Mouse (Mus musculus) heart, embryonic 14.5 days (tissue): Measurements from ENCODE around the gene Dclk2. TPM values are rescaled to one million over a fixed set of nuclear protein-coding genes. Genes with fewer than 3 reads are reported as not detected.

Experiments
- ATAC-seq: fragments of 200-750 bp; cut with Nextera tagmentation; 2 replicates; pipeline ENCODE4 v1.8.0; 2017; ENCODE audit warnings: low read depth, moderate TSS enrichment; ENCODE audit not compliant: insufficient number of reproducible peaks, insufficient read depth, low FRiP score
- H3K27ac ChIP-seq, 2 experiments: fragments of 200-500 bp in 1 of 2; fragments of 300-500 bp in 1 of 2; sonication (generic) in 1 of 2; replicated peaks in 1 of 2; 2 replicates each; pipeline ENCODE4 v1.5.1; 2012 to 2014; ENCODE audit warnings: low read depth in 2 of 2, low read length in 2 of 2, control low read depth in 1 of 2, mild to moderate bottlenecking in 1 of 2, mixed read lengths in 1 of 2; ENCODE audit not compliant: control insufficient read depth in 1 of 2, insufficient read depth in 1 of 2
- H3K27me3 ChIP-seq: fragments of 300-500 bp; sonication (generic); 2 replicates; pipeline ENCODE4 v1.6.1; 2014; ENCODE audit warnings: mild to moderate bottlenecking, low read length, control low read depth; ENCODE audit not compliant: control insufficient read depth, insufficient read depth
- H3K36me3 ChIP-seq: fragments of 300-500 bp; sonication (generic); 2 replicates; pipeline ENCODE4 v1.6.1; 2014; ENCODE audit warnings: mild to moderate bottlenecking, control low read depth, low read length, mixed read lengths; ENCODE audit not compliant: control insufficient read depth, insufficient read depth
- H3K4me1 ChIP-seq, 2 experiments: fragments of 200-500 bp in 1 of 2; fragments of 300-500 bp in 1 of 2; sonication (generic) in 1 of 2; 2 replicates each; pipeline ENCODE4 v1.6.1; 2012 to 2014; ENCODE audit warnings: low read length in 2 of 2, control low read depth in 1 of 2, mixed read lengths in 1 of 2; ENCODE audit not compliant: control insufficient read depth in 2 of 2, insufficient read depth in 2 of 2
- H3K4me2 ChIP-seq: fragments of 300-500 bp; sonication (generic); 2 replicates; pipeline ENCODE4 v1.6.1; 2014; ENCODE audit warnings: mild to moderate bottlenecking, low read length
- H3K4me3 ChIP-seq, 2 experiments: fragments of 200-500 bp in 1 of 2; fragments of 300-500 bp in 1 of 2; sonication (generic) in 1 of 2; 2 replicates each; pipeline ENCODE4 v1.5.1; 2012 to 2014; ENCODE audit warnings: low read length in 2 of 2, mild to moderate bottlenecking in 2 of 2, control low read depth in 1 of 2, low read depth in 1 of 2, moderate library complexity in 1 of 2; ENCODE audit not compliant: control insufficient read depth in 1 of 2, insufficient read depth in 1 of 2
- H3K9ac ChIP-seq: fragments of 300-500 bp; sonication (generic); 2 replicates; pipeline ENCODE4 v1.6.1; 2014; ENCODE audit warnings: mild to moderate bottlenecking, low read length
- H3K9me3 ChIP-seq: fragments of 300-500 bp; sonication (generic); 2 replicates; pipeline ENCODE4 v1.6.1; 2016; ENCODE audit warnings: low read length, control low read depth; ENCODE audit not compliant: control insufficient read depth
- WGBS: fragments of 180-500 bp; shearing (Covaris S2); extraction: QIAGEN DNeasy Blood & Tissue Kit; methylation state at CpG from one replicate; pipeline ENCODE4 v1.1.7; 2014; 5-methylcytosine and 5-hydroxymethylcytosine counted together
- polyA plus RNA-seq: library from polyadenylated mRNA; unstranded; fragments of >200 nt; fragmentation: Nextera tagmentation; extraction: Ambion mirVana; gene quantifications from 2 replicates; pipeline ENCODE4 v1.2.1, GENCODE M21; 2014

Gene Dclk2
- polyA plus RNA-seq, 1 experiment from 2014 or later, result 3.2 TPM

DNA sequence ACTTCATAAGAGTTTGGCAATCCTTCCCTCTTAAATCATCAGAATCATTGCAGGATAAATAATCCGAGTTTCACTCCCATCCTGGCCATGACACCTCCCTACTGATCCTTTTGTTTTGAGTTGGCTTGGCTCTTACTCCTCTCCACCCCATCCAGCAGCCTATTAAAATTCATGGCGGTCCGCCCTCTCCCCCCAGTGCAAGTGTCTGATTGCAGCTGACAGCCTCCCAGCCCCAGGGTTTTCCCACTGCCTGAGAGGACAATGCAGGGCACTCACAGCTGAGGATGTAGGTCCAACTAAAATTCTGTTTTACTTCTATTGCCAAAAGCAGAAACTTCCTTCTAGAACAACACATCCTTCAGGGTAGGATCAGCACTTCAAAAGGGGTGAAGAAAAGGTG is 67.8 kb downstream of the Dclk2 start:
- no peak overlapping the region for H3K4me3 ChIP-seq
- no peaks in the 10 kb centered on the region for H3K27me3 ChIP-seq
- no peaks in the 10 kb centered on the region for H3K36me3 ChIP-seq
- no peak overlapping the region for H3K4me2 ChIP-seq
- no peak overlapping the region for H3K27ac ChIP-seq
- no peak overlapping the region for H3K9ac ChIP-seq
- no peak for ATAC-seq
- H3K4me1 ChIP-seq, result peaks cover 0 to 3% of the 10 kb centered on the region in 2 experiments; a peak in 1 of 4 replicates
- 58% methylated on average over 3 of the region's 3 CpGs for WGBS
- H3K9me3 ChIP-seq, result no peaks in the 10 kb centered on the region

- Histone ChIP-seq H3K4me1 (peaks cover 0 to 3% of the 10 kb centered on the region in 2 experiments; a peak in 1 of 4 replicates), H3K9ac (no peak overlapping the region), H3K9me3 (no peaks in the 10 kb centered on the region), H3K4me2 (no peak overlapping the region), H3K27me3 (no peaks in the 10 kb centered on the region), H3K4me3 (no peak overlapping the region), H3K27ac (no peak overlapping the region), H3K36me3 (no peaks in the 10 kb centered on the region)
- ATAC-seq, result no peak
- 76% methylated on average over 7 of the region's 7 CpGs for WGBS
Measured at GRCm38 (mm10) chr3:86851131-86851530, 69.5 kb downstream of the Dclk2 start.

DNA sequence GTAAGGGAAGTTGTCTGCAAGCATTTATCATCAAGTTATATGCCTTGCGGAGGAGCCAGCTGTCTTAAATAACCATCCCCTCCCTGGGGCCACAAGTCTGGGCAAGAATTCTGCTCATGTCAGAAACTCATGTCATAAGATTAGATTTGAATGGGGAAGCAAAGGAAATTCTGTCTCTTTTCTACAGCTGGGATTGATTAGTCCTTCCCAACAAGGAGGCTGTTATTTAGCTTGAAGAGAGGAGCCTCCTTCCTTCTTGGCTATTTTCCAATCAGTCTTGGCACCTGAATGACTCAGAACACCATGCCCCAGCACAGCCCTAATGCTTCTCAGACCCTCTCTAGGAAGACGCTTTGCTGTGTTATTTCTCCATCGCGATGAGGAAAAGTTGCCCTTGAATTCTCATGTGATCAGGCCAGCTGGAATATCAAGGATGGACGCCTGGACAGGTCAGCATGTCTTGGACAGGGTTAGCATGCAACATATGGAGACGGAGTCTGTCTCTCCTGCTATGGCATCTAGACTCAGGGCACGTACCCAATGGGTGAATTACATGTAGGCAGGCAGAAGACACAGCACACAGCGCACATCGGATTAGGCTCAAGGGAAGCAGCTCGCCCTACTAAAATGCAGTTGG is 70.1 kb downstream of the Dclk2 start:
- Histone ChIP-seq H3K36me3 (no peaks in the 10 kb centered on the region), H3K27me3 (no peaks in the 10 kb centered on the region), H3K9ac (no peak overlapping the region), H3K4me3 (no peak overlapping the region), H3K9me3 (no peaks in the 10 kb centered on the region), H3K27ac (peak overlapping the region; percentile 15 to 19; a peak in 2 of 4 replicates), H3K4me1 (peaks cover 0 to 3% of the 10 kb centered on the region in 2 experiments; a peak in 1 of 4 replicates), H3K4me2 (peak overlapping the region; percentile 11; the same call in 1 of the 2 replicates)
- WGBS, result 73% methylated on average over 10 of the region's 10 CpGs
- no peak for ATAC-seq

DNA sequence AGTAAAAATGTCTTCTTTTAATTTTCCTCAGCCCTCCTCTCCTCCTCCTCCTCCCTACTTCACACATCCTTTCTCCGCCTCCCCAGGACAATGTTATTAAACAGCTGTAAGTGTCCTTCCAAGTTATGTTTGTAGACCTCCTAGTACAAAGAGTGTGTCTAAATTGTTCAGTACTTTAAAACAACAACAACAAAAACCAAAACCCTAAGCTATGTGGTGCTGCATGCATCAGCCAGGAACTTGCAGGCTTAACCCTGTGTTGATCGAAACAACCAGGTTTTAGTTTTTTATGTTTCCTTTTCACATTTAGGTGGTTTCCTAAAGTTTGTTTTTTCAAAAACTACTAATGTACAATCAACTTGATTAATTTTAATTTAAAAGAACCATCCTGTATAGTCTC is 71.3 kb downstream of the Dclk2 start:
- H3K4me3 ChIP-seq, result no peak overlapping the region
- no peak for ATAC-seq
- 78% methylated on average over 2 of the region's 2 CpGs for WGBS

GRCm38 (mm10) chr3:86847536-86847935 is 73.1 kb downstream of the Dclk2 start:
- no peaks in the 10 kb centered on the region for H3K27me3 ChIP-seq
- no peak overlapping the region for H3K4me3 ChIP-seq
- 75% methylated on average over 2 of the region's 2 CpGs for WGBS
- H3K9me3 ChIP-seq, result no peaks in the 10 kb centered on the region; the same call in 1 of the 2 replicates
- H3K9ac ChIP-seq, result no peak overlapping the region
- no peaks in the 10 kb centered on the region; a peak in 1 of 4 replicates for H3K4me1 ChIP-seq
- H3K27ac ChIP-seq, result no peak overlapping the region
- no peak overlapping the region for H3K4me2 ChIP-seq
- no peaks in the 10 kb centered on the region for H3K36me3 ChIP-seq
- no peak for ATAC-seq

More for the DNA sequence above, 71.3 kb downstream of the Dclk2 start:
- H3K9ac ChIP-seq, result no peak overlapping the region
- no peaks in the 10 kb centered on the region for H3K9me3 ChIP-seq
- H3K4me1 ChIP-seq, result no peaks in the 10 kb centered on the region; a peak in 1 of 4 replicates
- H3K4me2 ChIP-seq, result no peak overlapping the region
- no peaks in the 10 kb centered on the region for H3K27me3 ChIP-seq
- H3K27ac ChIP-seq, result no peak overlapping the region
- no peaks in the 10 kb centered on the region for H3K36me3 ChIP-seq

GRCm38 (mm10) chr3:86846036-86846435 is 74.6 kb downstream of the Dclk2 start:
- Histone ChIP-seq H3K27me3 (no peaks in the 10 kb centered on the region), H3K27ac (no peak overlapping the region), H3K9me3 (no peaks in the 10 kb centered on the region; the same call in 1 of the 2 replicates), H3K36me3 (no peaks in the 10 kb centered on the region), H3K4me1 (no peaks in the 10 kb centered on the region; a peak in 1 of 4 replicates), H3K4me3 (no peak overlapping the region), H3K9ac (no peak overlapping the region), H3K4me2 (no peak overlapping the region)
- 56% methylated on average over 4 of the region's 4 CpGs for WGBS
- no peak for ATAC-seq

DNA sequence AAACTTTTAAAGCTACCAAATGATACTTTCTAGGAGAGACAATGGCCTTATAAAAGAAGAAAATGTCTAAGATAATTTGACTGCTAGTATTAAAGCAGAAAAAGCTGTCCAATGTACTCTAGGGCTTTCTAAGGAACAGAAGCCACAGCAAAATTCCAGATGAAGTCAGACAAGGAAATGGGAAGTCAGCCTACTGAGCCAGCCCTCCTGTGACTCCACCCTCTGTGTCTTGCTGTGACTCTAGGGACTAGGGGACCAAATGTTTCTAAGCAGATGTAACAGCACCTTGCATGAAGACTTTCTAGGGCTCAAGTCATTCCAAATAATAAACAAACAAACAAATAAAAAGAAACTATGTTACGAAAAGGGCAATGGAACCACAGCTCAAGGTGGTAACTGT is 75.1 kb downstream of the Dclk2 start:
- H3K9me3 ChIP-seq, result no peaks in the 10 kb centered on the region; the same call in 1 of the 2 replicates
- H3K9ac ChIP-seq, result no peak overlapping the region
- ATAC-seq, result no peak
- no peak overlapping the region for H3K27ac ChIP-seq
- no peaks in the 10 kb centered on the region for H3K36me3 ChIP-seq
- WGBS, result 86% methylated on average over 1 of the region's 1 CpGs
- no peaks in the 10 kb centered on the region for H3K27me3 ChIP-seq
- no peak overlapping the region for H3K4me2 ChIP-seq
- H3K4me1 ChIP-seq, result no peaks in the 10 kb centered on the region; a peak in 1 of 4 replicates
- H3K4me3 ChIP-seq, result no peak overlapping the region
